Mouse (Mus musculus): ENCODE measurements around the gene Rfx2.

The Rfx2 gene

GRCm38 (mm10) chr17:56751404-56752072 is 79.3 kb downstream of the Rfx2 start:
- DNase-seq, result peak; percentile 72

GRCm38 (mm10) chr17:56744173-56744572 is 86.6 kb downstream of the Rfx2 start:
- no peak for DNase-seq

- DNase-seq, result no peak
Measured at GRCm38 (mm10) chr17:56740788-56741160, 90.0 kb downstream of the Rfx2 start.

GRCm38 (mm10) chr17:56740118-56740787 is 90.6 kb downstream of the Rfx2 start:
- DNase-seq, result no peak

GRCm38 (mm10) chr17:56738221-56738620 is 92.6 kb downstream of the Rfx2 start:
- DNase-seq, result no peak

GRCm38 (mm10) chr17:56736534-56736933 is 94.3 kb downstream of the Rfx2 start:
- DNase-seq, result no peak

- no peak for DNase-seq
Measured at GRCm38 (mm10) chr17:56729656-56730055, 101.2 kb downstream of the Rfx2 start.

- no peak for DNase-seq
Measured at GRCm38 (mm10) chr17:56729151-56729550, 101.7 kb downstream of the Rfx2 start.

- DNase-seq, result peak; percentile 57
Measured at GRCm38 (mm10) chr17:56728117-56728516, 102.7 kb downstream of the Rfx2 start.

- peak; percentile 49 for DNase-seq
Measured at GRCm38 (mm10) chr17:56727659-56728058, 103.2 kb downstream of the Rfx2 start.

- DNase-seq, result no peak
Measured at GRCm38 (mm10) chr17:56727029-56727649, 103.7 kb downstream of the Rfx2 start.
